Mouse (Mus musculus) thymus, postnatal 14 days (tissue): ENCODE measurements around the gene Cenpx.

Experiments
- DNase-seq: peaks from one replicate; pipeline ENCODE4 v3.0.0; 2021

Gene Cenpx

GRCm38 (mm10) chr11:120723509-120723908 is 10.0 kb upstream of the Cenpx start:
- DNase-seq = no peak

- DNase-seq = no peak
Measured at GRCm38 (mm10) chr11:120722761-120723382, 9.3 kb upstream of the Cenpx start.

- no peak for DNase-seq
Measured at GRCm38 (mm10) chr11:120722067-120722630, 8.6 kb upstream of the Cenpx start.

GRCm38 (mm10) chr11:120721124-120722066 is 7.9 kb upstream of the Cenpx start, which contains the start of gene Rac3:
Gene Rac3 (plus strand): TSS chr11:120721470.
- DNase-seq = peak; percentile 71

- peak; percentile 94 for DNase-seq
Measured at GRCm38 (mm10) chr11:120720450-120720849, 6.9 kb upstream of the Cenpx start.

- no peak for DNase-seq
Measured at GRCm38 (mm10) chr11:120719841-120720376, 6.4 kb upstream of the Cenpx start.

- DNase-seq = no peak
Measured at GRCm38 (mm10) chr11:120719242-120719641, 5.7 kb upstream of the Cenpx start.

- DNase-seq = no peak
Measured at GRCm38 (mm10) chr11:120715131-120715530, 1.6 kb upstream of the Cenpx start.

GRCm38 (mm10) chr11:120714546-120714945 is 1.0 kb upstream of the Cenpx start:
- DNase-seq = no peak

GRCm38 (mm10) chr11:120712771-120713568 is 568 bp downstream of the Cenpx start:
- peak; percentile 73 for DNase-seq

- DNase-seq = no peak
Measured at GRCm38 (mm10) chr11:120711980-120712604, 1.4 kb downstream of the Cenpx start.

- no peak for DNase-seq
Measured at GRCm38 (mm10) chr11:120710672-120711071, 2.9 kb downstream of the Cenpx start.

- DNase-seq = no peak
Measured at GRCm38 (mm10) chr11:120709551-120709950, 4.0 kb downstream of the Cenpx start.

GRCm38 (mm10) chr11:120707969-120708368 is 5.6 kb downstream of the Cenpx start:
- DNase-seq = no peak

GRCm38 (mm10) chr11:120707225-120707624 is 6.3 kb downstream of the Cenpx start:
- no peak for DNase-seq

- no peak for DNase-seq
Measured at GRCm38 (mm10) chr11:120706120-120706519, 7.4 kb downstream of the Cenpx start.

GRCm38 (mm10) chr11:120704486-120705325 is 8.8 kb downstream of the Cenpx start:
- no peak for DNase-seq

GRCm38 (mm10) chr11:120703696-120704454 is 9.7 kb downstream of the Cenpx start:
- no peak for DNase-seq

GRCm38 (mm10) chr11:120697741-120698140 is 15.8 kb downstream of the Cenpx start:
- no peak for DNase-seq

GRCm38 (mm10) chr11:120696568-120696967 is 17.0 kb downstream of the Cenpx start:
- DNase-seq = no peak
